Mouse (Mus musculus) brain, embryonic 14.5 days (tissue): ENCODE data around the gene Ikzf4. TPM values are rescaled to one million over a fixed set of nuclear protein-coding genes. Genes with fewer than 3 reads are reported as not detected.
"Not testable (repeated sequence)": the region's sequence is repeated elsewhere in the genome, so short reads cannot be mapped to it uniquely, and the experiment has no call there.

Experiments used
- DNase-seq: peaks from one replicate; pipeline ENCODE4 v3.0.0-alpha.2; 2011; ENCODE audit warnings: low read depth
- CTCF ChIP-seq: fragments of 200-500 bp; IDR thresholded peaks from 2 replicates; pipeline ENCODE4 v1.5.1; 2012; ENCODE audit warnings: inconsistent platforms, mild to moderate bottlenecking, moderate library complexity, borderline replicate concordance; ENCODE audit not compliant: insufficient read depth, insufficient read length; ENCODE audit errors: extremely low read depth
- POLR2A ChIP-seq: fragments of 200-500 bp; IDR thresholded peaks from 2 replicates; pipeline ENCODE4 v1.6.1; 2012; ENCODE audit warnings: mild to moderate bottlenecking, inconsistent platforms, borderline replicate concordance; ENCODE audit not compliant: poor library complexity, insufficient read depth, insufficient read length, severe bottlenecking; ENCODE audit errors: extremely low read depth
- polyA plus RNA-seq: library from polyadenylated mRNA; depleted of rRNA; stranded (reverse); fragments of >200 nt; gene quantifications from 2 replicates; pipeline ENCODE4 v1.2.3, GENCODE M21; 2012

Gene Ikzf4
- polyA plus RNA-seq, 1 experiment: 31.3 TPM

- no peak for TF ChIP-seq CTCF
- TF ChIP-seq POLR2A: no peak
These were observed 8.8 kb downstream of the Ikzf4 start for GRCm38 (mm10) chr10:128637011-128637410.

DNA sequence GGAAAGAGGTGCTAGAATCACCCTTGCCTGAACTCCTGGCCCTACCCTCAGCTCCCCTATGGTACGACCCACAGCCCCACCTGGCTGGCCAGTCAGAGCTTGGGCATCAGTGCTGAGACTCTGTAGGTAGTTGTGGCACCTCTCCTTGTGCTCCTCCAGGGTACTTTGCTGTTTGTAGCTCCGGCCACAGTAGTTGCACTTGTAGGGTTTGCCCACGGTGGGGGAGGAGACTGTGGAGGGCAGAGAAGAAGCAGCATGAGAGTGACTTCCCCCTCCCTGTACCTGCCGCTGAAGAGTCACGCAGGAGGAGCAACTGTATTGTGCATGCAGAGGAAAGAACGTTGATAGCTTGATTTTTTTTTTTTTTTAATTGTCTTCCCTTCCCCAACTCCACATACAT lies 9.2 kb downstream of the Ikzf4 start:
- no peak for DNase-seq
- TF ChIP-seq CTCF: no peak
- TF ChIP-seq POLR2A: no peak

More at GRCm38 (mm10) chr10:128637011-128637410, 8.8 kb downstream of the Ikzf4 start:
- no peak for DNase-seq

DNA sequence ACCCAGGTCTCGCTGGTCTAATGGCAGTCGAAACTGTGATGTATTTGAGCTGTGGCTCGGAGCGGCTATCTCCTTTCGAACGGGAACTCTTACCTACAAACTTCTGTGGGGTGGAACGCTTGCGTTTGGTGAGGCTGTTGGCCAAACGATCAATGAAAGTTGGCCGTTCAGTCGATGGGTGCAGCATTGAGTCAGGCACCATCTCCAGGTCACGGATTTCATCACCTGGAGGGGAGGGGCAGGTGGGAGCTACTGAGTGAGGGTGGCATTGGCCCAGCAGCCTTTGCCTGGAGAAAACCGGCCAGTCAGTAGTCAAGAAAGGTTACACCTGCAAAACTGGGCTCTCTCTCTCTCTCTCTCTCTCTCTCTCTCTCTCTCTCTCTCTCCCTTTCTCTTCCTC lies 10.1 kb downstream of the Ikzf4 start:
- no peak for DNase-seq
- TF ChIP-seq POLR2A: no peak
- TF ChIP-seq CTCF: no peak

- no peak for DNase-seq
- TF ChIP-seq CTCF (no peak), POLR2A (no peak)
These were observed 14.2 kb downstream of the Ikzf4 start for GRCm38 (mm10) chr10:128631571-128631970.

GRCm38 (mm10) chr10:128630306-128630705 lies 15.5 kb downstream of the Ikzf4 start:
- DNase-seq: not testable (repeated sequence)

DNA sequence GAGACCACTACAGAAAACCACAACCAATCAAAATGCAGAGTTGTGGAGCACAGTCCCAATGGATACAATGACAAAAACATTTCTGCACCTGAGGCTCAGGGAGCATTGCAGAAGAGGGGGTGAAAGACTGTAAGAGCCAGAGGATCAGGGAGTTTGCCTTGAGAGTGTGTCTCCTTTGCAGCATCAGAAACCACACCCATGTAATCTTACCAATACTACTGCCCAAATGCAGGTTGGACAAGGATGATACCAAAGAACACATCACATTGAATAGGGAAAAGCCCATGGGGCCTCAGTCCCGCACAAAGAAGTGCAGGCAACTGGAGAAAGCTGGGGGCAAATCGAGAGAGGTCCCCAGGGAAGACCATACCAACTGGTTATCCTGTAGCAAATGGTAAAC lies 16.0 kb downstream of the Ikzf4 start:
- no peak for DNase-seq
- TF ChIP-seq POLR2A: no peak
- no peak for TF ChIP-seq CTCF

DNA sequence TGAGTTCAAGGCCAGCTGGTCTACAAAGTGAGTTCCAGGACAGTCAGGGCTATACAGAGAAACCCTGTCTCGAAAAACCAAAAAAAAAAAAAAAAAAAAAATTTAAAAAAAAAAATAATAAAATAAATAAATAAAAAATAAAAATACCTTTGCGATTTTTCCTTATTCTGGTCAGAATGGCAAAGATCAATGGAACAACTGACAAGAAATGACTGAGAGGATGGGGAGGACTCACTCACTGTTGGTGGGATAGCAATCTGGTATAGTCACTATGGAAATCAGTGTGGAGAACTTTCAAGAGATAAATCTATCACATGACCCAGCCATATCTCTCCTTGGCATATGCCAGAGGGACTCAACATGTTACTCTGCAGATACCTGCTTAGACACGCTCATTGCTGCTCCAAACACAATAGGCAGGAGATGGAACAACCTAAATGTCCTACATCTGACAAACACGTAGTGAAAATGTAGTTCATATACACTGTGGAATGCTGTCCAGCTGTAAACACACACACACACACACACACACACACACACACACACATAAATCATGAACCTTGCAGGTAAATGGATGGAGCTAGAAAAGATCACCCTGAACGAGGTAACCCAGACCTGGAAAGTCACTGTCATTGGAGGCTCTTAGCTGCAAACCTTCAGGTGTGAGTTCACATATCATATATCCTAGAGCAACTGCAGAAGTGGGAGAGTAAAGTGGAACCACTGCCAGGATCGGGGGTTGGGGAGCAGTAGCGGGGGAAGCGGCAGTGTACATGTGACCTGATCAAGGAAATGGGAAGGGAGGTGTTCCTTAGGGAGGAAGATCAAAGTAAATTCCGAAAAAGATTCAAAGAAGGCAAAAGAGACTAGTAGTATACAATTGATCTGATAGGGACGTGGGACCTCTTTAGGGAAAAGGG lies 18.1 kb downstream of the Ikzf4 start:
- no peak for DNase-seq
- TF ChIP-seq CTCF (no peak), POLR2A (no peak)

DNA sequence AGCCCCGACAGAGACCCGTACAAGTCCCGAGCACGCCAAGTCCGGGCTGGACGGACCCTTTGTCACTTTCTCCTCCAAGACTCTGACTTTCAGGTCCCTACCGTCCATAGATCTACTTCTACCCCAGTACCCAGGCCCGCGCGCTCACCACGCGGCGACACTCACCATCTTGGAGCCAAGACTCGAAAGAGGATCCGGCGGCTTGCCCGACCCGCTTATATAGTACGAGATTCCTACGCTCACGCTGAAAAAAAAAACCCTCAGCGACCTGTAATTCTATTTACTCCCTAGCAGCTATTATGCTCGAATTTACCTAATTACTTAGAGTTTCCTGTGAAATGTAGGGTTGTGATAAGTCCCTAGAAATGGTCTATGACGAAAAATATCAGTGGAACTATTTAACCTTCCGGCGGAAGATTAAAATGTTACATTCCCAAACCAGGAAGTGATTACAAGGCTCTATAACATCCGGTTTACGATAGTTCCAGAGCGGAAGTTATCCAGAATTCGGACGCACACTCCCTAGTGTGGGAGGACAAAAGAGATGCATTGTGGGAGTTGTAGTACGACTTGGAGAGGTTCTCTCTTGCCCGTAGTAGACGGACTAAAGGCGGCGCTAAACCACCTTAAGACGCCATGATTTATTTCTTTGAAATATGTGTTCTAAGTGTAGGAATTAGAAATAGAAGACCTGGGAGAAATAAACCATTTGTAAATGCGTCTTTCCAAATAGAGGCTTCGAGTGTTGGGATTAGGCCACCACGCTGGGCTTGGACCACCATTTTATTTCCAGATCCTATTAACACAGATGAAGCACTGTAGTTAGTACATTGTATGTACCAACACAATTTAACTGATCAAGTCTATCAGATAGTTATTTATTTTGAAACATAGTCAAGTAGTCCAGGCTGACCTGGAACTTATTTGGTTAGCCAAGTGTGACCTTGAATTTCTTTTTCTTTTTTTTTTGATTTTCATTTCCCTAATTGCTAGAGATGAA lies 19.2 kb downstream of the Ikzf4 start, which contains the start of gene Rps26:
TSS of gene Rps26 (minus strand) at position 437 of the 1,000 bp plus-strand sequence.
- TF ChIP-seq CTCF (peak; percentile 12; the same call in 1 of the 2 replicates), POLR2A (peak; percentile 66; the same call in 1 of the 2 replicates)
- peak; percentile 100 for DNase-seq

GRCm38 (mm10) chr10:128625287-128625894 lies 20.4 kb downstream of the Ikzf4 start:
- no peak for TF ChIP-seq POLR2A
- TF ChIP-seq CTCF: no peak

GRCm38 (mm10) chr10:128623106-128623613 lies 22.6 kb downstream of the Ikzf4 start:
- DNase-seq: not testable (repeated sequence)

More at GRCm38 (mm10) chr10:128625287-128625894, 20.4 kb downstream of the Ikzf4 start:
- no peak for DNase-seq

DNA sequence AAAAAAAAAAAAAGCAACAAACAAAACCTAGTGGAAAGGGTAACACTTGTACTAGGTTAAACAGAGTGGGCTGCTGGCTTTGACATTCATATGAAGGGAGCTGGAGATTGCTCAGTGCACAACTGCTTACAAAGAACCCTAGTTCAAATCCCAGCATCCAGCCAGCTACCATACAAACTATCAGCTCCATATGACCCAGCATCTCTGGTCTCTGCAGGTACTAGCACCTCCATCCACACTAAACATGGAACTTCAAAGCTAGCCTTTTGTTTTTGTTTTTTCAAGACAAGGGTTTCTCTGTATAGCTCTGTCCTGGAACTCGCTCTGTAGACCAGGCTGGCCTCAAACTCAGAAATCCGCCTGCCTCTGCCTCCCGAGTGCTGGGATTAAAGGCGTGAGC lies 23.1 kb downstream of the Ikzf4 start:
- no peak for DNase-seq
- TF ChIP-seq CTCF (no peak), POLR2A (no peak)
